Mouse (Mus musculus): ENCODE data around the gene Ptch1.

- no peak for TF ChIP-seq GATA1 (IDR thresholded peaks at IDR 0.05; ENCODE audit: low read length)
- TF ChIP-seq TAL1 (IDR thresholded peaks at IDR 0.05; ENCODE audit: low read length): no peak
These were observed 42.5 kb downstream of the Ptch1 start for GRCm38 (mm10) chr13:63530857-63531256.

All from erythroblast, embryonic 14.5 days (primary cell).